Mouse (Mus musculus) heart, embryonic 14.5 days (tissue): ENCODE results near the gene Olfr1008. TPM values are rescaled to one million over a fixed set of nuclear protein-coding genes. Genes with fewer than 3 reads are reported as not detected.
"Not testable (repeated sequence)": the region's sequence is repeated elsewhere in the genome, so short reads cannot be mapped to it uniquely, and the experiment has no call there.

Experiments
- ATAC-seq: fragments of 200-750 bp; cut with Nextera tagmentation; 2 replicates; pipeline ENCODE4 v1.8.0; 2017; ENCODE audit warnings: low read depth, moderate TSS enrichment; ENCODE audit not compliant: insufficient number of reproducible peaks, insufficient read depth, low FRiP score
- H3K27ac ChIP-seq, 2 experiments: fragments of 200-500 bp in 1 of 2; fragments of 300-500 bp in 1 of 2; sonication (generic) in 1 of 2; replicated peaks in 1 of 2; 2 replicates each; pipeline ENCODE4 v1.5.1; 2012 to 2014; ENCODE audit warnings: low read depth in 2 of 2, low read length in 2 of 2, control low read depth in 1 of 2, mild to moderate bottlenecking in 1 of 2, mixed read lengths in 1 of 2; ENCODE audit not compliant: control insufficient read depth in 1 of 2, insufficient read depth in 1 of 2
- H3K27me3 ChIP-seq: fragments of 300-500 bp; sonication (generic); 2 replicates; pipeline ENCODE4 v1.6.1; 2014; ENCODE audit warnings: mild to moderate bottlenecking, low read length, control low read depth; ENCODE audit not compliant: control insufficient read depth, insufficient read depth
- H3K36me3 ChIP-seq: fragments of 300-500 bp; sonication (generic); 2 replicates; pipeline ENCODE4 v1.6.1; 2014; ENCODE audit warnings: mild to moderate bottlenecking, control low read depth, low read length, mixed read lengths; ENCODE audit not compliant: control insufficient read depth, insufficient read depth
- H3K4me1 ChIP-seq, 2 experiments: fragments of 200-500 bp in 1 of 2; fragments of 300-500 bp in 1 of 2; sonication (generic) in 1 of 2; 2 replicates each; pipeline ENCODE4 v1.6.1; 2012 to 2014; ENCODE audit warnings: low read length in 2 of 2, control low read depth in 1 of 2, mixed read lengths in 1 of 2; ENCODE audit not compliant: control insufficient read depth in 2 of 2, insufficient read depth in 2 of 2
- H3K4me2 ChIP-seq: fragments of 300-500 bp; sonication (generic); 2 replicates; pipeline ENCODE4 v1.6.1; 2014; ENCODE audit warnings: mild to moderate bottlenecking, low read length
- H3K4me3 ChIP-seq, 2 experiments: fragments of 200-500 bp in 1 of 2; fragments of 300-500 bp in 1 of 2; sonication (generic) in 1 of 2; 2 replicates each; pipeline ENCODE4 v1.5.1; 2012 to 2014; ENCODE audit warnings: low read length in 2 of 2, mild to moderate bottlenecking in 2 of 2, control low read depth in 1 of 2, low read depth in 1 of 2, moderate library complexity in 1 of 2; ENCODE audit not compliant: control insufficient read depth in 1 of 2, insufficient read depth in 1 of 2
- H3K9ac ChIP-seq: fragments of 300-500 bp; sonication (generic); 2 replicates; pipeline ENCODE4 v1.6.1; 2014; ENCODE audit warnings: mild to moderate bottlenecking, low read length
- H3K9me3 ChIP-seq: fragments of 300-500 bp; sonication (generic); 2 replicates; pipeline ENCODE4 v1.6.1; 2016; ENCODE audit warnings: low read length, control low read depth; ENCODE audit not compliant: control insufficient read depth
- WGBS: fragments of 180-500 bp; shearing (Covaris S2); extraction: QIAGEN DNeasy Blood & Tissue Kit; methylation state at CpG from one replicate; pipeline ENCODE4 v1.1.7; 2014; 5-methylcytosine and 5-hydroxymethylcytosine counted together
- polyA plus RNA-seq: library from polyadenylated mRNA; unstranded; fragments of >200 nt; fragmentation: Nextera tagmentation; extraction: Ambion mirVana; gene quantifications from 2 replicates; pipeline ENCODE4 v1.2.1, GENCODE M21; 2014

Olfr1008 gene
- not detected in 2 replicates for polyA plus RNA-seq

DNA sequence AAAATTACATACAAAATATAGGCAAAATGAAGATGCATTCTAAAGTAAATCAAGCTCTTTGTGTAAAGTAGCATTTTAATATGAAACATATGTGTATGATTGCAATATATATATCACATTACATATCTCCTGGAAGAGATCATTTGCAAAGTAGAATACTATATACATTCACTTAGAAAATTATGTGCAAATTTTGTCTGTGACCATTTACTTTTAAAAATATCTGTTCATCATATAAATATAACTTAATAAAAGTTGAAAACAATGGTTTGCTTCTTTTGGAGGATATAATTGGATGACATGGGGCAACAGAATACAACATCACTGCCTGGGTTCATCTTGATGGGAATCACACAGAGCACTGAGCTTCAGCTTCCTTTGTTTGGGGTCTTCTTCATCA is at the start of gene Olfr1008:
TSS of gene Olfr1008 (plus strand) at position 301 of the 400 bp plus-strand sequence.
- no peak for ATAC-seq
- Histone ChIP-seq H3K4me3 (no peak within 1 kb of the TSS), H3K9ac (no peak within 1 kb of the TSS), H3K27ac (no peak within 1 kb of the TSS), H3K36me3 (no peaks in the 10 kb centered on the region), H3K4me2 (no peak within 1 kb of the TSS), H3K9me3 (0 out of 2 replicates have a peak, but pooled peaks cover 2% of the 10 kb centered on the region), H3K27me3 (no peaks in the 10 kb centered on the region), H3K4me1 (no peaks in the 10 kb centered on the region)

DNA sequence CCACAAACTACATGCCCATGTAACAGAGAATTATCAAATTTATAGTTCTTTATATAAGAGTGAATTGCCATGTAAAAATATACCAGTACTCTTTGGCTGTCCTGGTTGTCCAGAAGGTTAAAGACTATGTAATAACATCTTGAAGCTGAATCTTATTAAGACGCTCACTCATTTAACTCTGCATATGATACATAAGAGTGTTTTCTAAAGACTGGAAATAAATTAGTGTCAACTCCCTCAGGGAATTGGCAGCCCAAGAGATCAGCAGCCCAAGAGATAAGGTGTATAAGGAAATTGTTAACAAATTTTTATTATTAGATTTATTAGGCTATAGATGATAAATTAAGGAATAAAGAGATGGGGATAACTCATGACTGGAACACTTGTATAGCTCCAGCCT is 38.6 kb upstream of the Olfr1008 start, which contains the start of gene Olfr1002:
TSS of gene Olfr1002 (minus strand) at position 101 of the 400 bp plus-strand sequence.
- no peak within 1 kb of the TSS for H3K4me2 ChIP-seq
- no peak within 1 kb of the TSS for H3K27ac ChIP-seq
- no peak for ATAC-seq
- WGBS: 81% methylated on average over 1 of the region's 1 CpGs
- H3K4me3 ChIP-seq: no peak within 1 kb of the TSS
- no peaks in the 10 kb centered on the region for H3K9me3 ChIP-seq
- no peaks in the 10 kb centered on the region for H3K4me1 ChIP-seq
- H3K9ac ChIP-seq: no peak within 1 kb of the TSS
- H3K27me3 ChIP-seq: no peaks in the 10 kb centered on the region
- no peaks in the 10 kb centered on the region for H3K36me3 ChIP-seq

DNA sequence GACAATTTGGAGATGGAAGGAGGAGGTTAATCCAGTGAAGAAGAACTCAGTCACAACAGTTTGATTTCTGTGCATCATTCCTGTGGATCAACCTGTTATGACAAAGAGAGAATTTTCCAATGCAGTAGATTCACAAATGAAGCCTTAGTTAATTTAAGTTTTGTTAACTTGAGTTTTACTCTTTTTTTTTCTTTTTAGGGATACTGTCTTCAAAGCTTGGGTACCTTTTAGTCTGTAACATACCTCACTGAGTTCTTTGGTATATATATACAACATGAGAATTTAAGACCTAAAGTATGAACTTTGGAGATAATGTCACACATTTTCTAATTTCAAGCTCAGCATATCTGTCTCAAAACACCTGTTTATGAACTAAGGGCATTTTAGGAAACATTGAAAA is 24.9 kb upstream of the Olfr1008 start, which contains the start of gene Olfr154:
TSS of gene Olfr154 (minus strand) at position 101 of the 400 bp plus-strand sequence.
- not testable (repeated sequence) for H3K36me3 ChIP-seq, H3K9ac ChIP-seq, H3K4me1 ChIP-seq, ATAC-seq, H3K27ac ChIP-seq, H3K4me2 ChIP-seq, H3K4me3 ChIP-seq, H3K27me3 ChIP-seq, H3K9me3 ChIP-seq

DNA sequence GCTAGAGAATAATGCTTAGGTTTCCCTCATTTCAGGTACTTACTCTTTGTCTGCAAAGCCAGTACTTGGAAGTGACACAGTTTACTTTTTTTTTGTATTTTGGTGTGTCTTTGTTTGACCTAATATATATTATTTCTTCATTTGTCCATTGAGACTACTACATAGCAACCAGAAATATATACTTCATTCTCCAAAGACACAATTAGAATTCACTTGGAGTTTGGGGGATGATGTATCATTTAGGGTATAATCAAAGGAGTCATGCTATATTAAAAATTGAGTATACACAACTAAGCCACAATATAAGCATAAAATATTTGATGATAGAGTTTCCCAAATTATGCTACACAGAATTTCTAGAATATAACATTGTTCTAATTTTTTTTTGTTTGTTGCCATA is 10.6 kb upstream of the Olfr1008 start, which contains the start of gene Olfr1006:
TSS of gene Olfr1006 (minus strand) at position 101 of the 400 bp plus-strand sequence.
- Histone ChIP-seq H3K27me3 (no peaks in the 10 kb centered on the region), H3K9me3 (no peaks in the 10 kb centered on the region), H3K27ac (no peak within 1 kb of the TSS), H3K4me3 (no peak within 1 kb of the TSS), H3K4me2 (no peak within 1 kb of the TSS), H3K4me1 (no peaks in the 10 kb centered on the region), H3K9ac (no peak within 1 kb of the TSS), H3K36me3 (no peaks in the 10 kb centered on the region)
- no peak for ATAC-seq

DNA sequence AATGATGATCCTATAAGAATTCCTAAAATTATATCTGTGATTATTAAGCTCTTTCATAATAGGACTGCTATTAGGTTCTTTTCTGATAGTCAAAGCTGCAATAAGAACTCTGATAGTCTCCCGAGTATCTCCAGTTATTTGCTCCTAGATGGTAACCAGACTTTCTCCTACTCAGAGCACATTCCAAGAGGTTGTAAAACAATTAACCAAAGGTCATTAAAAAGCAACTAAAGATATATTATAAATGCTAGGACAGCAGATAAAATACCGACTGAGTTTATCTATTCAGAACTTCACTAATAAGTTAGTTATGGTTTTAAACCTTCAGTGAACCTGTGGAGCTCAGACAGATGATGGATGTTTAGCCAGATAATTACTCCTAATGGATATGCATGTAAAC is 21.4 kb downstream of the Olfr1008 start:
- H3K9me3 ChIP-seq, H3K36me3 ChIP-seq, ATAC-seq, H3K4me2 ChIP-seq, H3K4me3 ChIP-seq, H3K4me1 ChIP-seq, H3K9ac ChIP-seq, H3K27ac ChIP-seq, H3K27me3 ChIP-seq: not testable (repeated sequence)
- 58% methylated on average over 2 of the region's 2 CpGs for WGBS

DNA sequence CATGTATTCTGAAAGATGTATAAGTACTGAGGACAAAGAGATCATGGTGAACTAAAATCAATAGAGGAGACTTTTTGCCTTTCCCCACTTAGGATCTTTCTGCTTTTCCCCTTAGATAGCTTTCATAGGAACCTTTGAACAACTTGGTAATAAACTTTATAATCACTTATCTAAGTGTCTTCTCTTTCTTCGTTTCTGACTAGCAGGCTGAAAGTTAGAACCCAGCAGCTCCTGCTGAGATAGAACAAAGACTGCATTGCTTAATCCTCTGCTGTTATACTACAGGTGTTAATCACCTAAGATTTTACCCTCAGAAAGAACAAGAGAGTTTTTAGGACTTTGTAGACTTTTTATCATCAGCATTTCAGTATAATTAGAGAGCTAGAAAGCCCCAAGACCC is 21.9 kb downstream of the Olfr1008 start:
- Histone ChIP-seq H3K4me3 (no peak overlapping the region), H3K4me1 (no peaks in the 10 kb centered on the region), H3K36me3 (no peaks in the 10 kb centered on the region), H3K27ac (no peak overlapping the region), H3K27me3 (no peaks in the 10 kb centered on the region), H3K9ac (no peak overlapping the region), H3K9me3 (no peaks in the 10 kb centered on the region), H3K4me2 (no peak overlapping the region)
- 24% methylated on average over 1 of the region's 1 CpGs for WGBS
- no peak for ATAC-seq

DNA sequence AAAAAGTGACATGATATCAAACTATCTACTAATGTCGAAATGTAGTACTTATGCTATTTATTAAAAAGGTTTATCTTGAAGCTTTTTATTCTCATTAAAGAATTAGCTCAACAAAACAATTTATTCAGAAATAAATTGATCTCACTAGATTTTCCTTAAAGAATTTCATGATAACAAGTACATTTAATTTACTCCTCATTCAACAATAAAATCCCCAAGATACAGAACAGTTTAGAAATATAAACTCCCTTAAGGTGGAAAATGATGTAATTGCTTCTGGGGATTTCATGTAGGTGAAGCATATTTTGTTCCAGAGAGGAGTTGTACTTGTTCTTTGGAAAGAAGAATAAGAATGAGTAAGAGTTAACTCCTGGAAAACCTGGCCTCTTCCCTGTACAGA is 25.9 kb downstream of the Olfr1008 start, which contains the start of gene Olfr1009:
TSS of gene Olfr1009 (plus strand) at position 301 of the 400 bp plus-strand sequence.
- H3K27me3 ChIP-seq: no peaks in the 10 kb centered on the region
- no peaks in the 10 kb centered on the region for H3K4me1 ChIP-seq
- WGBS: 67% methylated on average over 1 of the region's 1 CpGs
- H3K4me3 ChIP-seq: no peak within 1 kb of the TSS
- H3K27ac ChIP-seq: no peak within 1 kb of the TSS
- no peak within 1 kb of the TSS for H3K4me2 ChIP-seq
- ATAC-seq: no peak
- H3K36me3 ChIP-seq: no peaks in the 10 kb centered on the region
- no peak within 1 kb of the TSS for H3K9ac ChIP-seq
- H3K9me3 ChIP-seq: no peaks in the 10 kb centered on the region; the same call in 1 of the 2 replicates

DNA sequence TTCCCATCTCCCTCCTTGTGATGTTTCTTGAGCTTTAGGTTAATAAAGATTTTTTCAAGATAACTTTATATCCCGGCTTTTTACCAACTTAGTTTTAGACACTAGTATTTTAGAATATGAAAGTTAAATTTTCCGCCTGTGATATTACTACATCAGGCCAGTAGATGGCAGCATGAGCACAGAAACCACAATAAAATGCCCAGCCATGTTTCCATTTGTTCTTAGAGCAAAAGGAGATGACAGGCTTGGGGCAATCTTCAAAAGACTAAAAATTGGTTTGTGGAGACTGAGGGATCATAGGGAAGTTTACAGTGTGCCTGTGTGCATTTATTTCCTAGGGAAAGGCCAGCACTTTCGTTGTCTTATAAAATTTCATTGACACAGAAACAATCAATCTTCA is 36.6 kb downstream of the Olfr1008 start:
- H3K4me2 ChIP-seq: 0 out of 2 replicates have a peak overlapping the region, but pooled peaks have one; percentile 16
- H3K4me3 ChIP-seq: no peak overlapping the region
- no peaks in the 10 kb centered on the region for H3K4me1 ChIP-seq
- 14% methylated on average over 3 of the region's 3 CpGs for WGBS
- H3K9ac ChIP-seq: no peak overlapping the region
- H3K27ac ChIP-seq: no peak overlapping the region
- H3K36me3 ChIP-seq: no peaks in the 10 kb centered on the region
- no peaks in the 10 kb centered on the region for H3K27me3 ChIP-seq
- H3K9me3 ChIP-seq: no peaks in the 10 kb centered on the region
- no peak for ATAC-seq
